Mouse (Mus musculus) layer of hippocampus, adult 11-12 months (tissue): ENCODE measurements around the gene Ppp2r2d.

ENCODE experiments used
- DNase-seq: peaks from one replicate; pipeline ENCODE4 v3.0.0; 2022; ENCODE audit warnings: low spot score

Gene Ppp2r2d

GRCm38 (mm10) chr7:138863950-138864572 lies 18.2 kb downstream of the Ppp2r2d start:
- no peak for DNase-seq

GRCm38 (mm10) chr7:138864776-138865175 lies 18.9 kb downstream of the Ppp2r2d start:
- no peak for DNase-seq

DNA sequence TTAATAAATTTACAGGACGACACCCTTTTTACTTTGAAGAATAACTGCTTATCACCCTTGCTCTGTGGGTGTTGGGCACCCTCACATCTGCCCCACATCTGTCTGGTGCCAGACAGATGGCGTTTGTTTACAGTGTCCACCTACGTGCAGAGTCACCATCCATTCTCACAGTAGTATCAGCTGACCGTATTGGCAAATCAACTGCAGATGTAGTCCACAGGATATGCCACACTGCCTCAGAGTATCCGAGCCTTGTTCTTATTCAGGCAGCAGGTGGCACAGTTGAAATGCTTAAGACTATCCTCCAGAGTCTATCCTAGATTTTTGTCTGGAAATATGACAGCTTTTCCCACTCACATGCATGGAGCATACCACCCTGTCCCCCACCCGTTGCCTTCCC lies 21.4 kb downstream of the Ppp2r2d start:
- no peak for DNase-seq

DNA sequence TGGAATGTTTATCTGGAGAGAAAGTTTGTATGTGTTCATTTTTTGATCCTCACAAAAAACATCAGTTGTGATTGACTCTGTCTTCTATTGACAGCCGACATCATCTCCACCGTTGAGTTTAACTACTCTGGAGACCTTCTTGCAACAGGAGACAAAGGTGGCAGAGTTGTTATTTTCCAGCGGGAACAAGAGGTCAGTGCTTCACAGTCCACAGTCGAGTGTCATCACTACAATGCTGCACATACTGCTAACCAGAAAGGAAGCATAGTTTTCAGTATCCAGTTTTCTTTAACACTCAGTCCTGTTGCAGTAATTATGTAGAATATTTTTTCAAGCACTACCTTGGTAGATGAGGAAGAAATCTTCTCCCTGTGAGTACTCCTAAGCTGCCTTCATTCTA lies 22.4 kb downstream of the Ppp2r2d start:
- no peak for DNase-seq

- DNase-seq, result no peak
Observed at GRCm38 (mm10) chr7:138872956-138873355, 27.1 kb downstream of the Ppp2r2d start.

GRCm38 (mm10) chr7:138875031-138875430 lies 29.2 kb downstream of the Ppp2r2d start:
- DNase-seq, result no peak

GRCm38 (mm10) chr7:138883724-138884123 lies 37.8 kb downstream of the Ppp2r2d start:
- no peak for DNase-seq

GRCm38 (mm10) chr7:138885365-138886289 lies 39.7 kb downstream of the Ppp2r2d start:
- DNase-seq, result no peak

GRCm38 (mm10) chr7:138898122-138898521 lies 52.2 kb downstream of the Ppp2r2d start:
- DNase-seq, result no peak

DNA sequence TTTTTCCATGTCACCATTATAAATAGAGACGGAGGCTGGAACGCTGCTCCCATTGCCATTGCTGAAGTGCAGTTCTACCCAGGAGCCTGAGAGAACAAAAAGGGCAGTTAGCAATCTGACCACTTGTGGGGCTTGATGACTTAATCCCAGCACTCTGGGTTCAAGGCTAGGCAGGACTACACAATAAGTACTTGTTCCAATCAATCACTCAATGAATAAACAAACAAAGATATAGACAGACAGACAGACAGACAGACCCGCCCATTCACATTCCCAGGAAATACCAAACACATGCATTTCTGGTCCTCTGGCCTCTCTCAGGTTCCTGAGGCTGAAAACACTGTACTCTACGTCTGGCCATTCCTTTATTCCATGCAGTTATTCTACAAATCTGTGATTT lies 52.9 kb downstream of the Ppp2r2d start:
- no peak for DNase-seq

DNA sequence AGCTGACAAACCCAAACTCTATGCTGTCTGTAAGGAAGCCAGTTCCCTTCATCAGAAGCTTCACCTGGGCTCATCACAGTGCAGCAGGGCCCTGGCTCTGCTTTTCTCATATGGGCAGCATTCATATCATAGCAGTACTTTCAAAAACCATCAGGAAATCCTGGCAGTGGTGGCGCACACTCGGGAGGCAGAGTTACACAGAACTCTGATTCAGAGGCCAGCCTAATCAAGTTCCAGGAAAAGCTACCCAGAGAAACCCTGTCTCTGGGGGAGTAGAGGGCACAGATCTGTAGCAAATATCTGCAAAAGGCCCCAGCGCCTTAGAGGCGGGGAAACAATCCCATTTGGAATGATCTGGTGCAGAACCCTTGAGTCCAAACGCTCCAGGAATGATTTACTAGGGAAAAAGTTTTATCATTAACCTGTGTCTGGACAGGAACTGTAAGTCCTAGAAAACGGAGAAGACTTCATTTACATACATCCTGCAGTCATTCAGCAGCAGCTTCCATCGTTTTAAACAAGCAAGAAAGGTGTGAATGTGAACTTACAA lies 58.1 kb downstream of the Ppp2r2d start:
- no peak for DNase-seq

GRCm38 (mm10) chr7:138906441-138906840 lies 60.6 kb downstream of the Ppp2r2d start:
- DNase-seq, result no peak

- peak; percentile 44 for DNase-seq
Observed at GRCm38 (mm10) chr7:138907043-138907442, 61.2 kb downstream of the Ppp2r2d start.

DNA sequence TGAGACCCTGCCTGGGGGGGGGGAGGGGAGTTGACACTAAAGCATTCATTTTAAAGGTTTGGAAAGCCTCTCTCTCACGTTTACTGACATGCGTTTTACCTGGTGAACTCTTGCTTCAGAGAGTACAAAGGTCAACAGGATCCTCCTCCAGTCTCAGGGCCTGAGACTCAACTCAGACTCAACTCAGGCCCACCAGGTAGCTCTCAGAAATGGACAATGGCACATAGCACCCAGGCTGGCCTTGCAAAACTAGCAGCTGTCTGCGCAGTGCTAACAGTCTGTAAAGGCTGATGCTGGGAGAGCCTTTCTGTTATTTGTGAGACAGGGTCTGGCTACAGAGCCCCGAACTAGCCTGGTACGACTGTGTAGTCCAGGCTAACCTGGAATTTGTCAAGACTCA lies 62.1 kb downstream of the Ppp2r2d start:
- no peak for DNase-seq

GRCm38 (mm10) chr7:138908768-138909276 lies 62.9 kb downstream of the Ppp2r2d start:
- DNase-seq, result no peak

DNA sequence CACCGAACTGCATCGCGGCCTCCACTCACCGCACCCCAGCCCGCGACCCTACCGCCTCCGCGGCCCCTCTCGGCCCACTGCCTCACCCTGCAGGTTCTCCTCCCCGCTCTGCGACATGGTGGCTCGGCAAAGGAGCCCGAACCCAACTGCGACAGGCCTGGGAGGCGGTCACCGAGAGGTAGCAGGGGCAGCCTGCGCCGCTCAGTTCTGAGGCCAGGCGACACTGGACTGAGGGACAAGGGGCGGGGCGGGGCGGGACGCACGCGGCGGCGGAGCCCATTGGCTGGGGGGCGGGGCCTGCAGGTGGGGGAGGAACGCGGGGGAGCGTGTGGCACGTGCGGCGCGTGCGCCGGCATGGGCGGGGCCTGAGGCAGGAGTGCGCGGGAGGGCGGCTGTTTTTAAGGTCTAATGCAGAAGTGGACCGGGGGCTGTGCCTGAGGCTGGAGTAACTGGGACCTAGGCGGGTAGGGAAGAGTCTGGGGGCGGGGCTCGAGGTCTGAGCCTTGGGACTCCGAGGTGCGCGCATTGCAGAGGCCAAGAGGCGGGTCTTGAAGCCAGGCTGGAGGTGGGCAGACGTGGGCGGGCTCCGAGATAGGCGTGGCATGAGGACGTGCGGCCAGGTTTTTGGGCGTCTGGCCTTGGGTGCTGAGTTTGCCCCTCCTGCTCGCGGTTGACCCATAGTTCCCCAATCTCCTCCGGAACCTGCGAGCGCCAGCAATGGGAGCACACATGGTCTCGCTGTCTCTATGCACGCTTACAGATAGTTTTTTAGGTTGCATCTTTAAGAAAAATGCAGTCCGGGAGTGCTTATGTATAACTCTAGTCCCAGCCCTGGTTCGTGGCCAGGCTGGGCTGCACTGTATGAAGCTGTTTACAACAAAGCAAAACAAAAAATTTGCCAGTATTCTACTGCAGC lies 63.7 kb downstream of the Ppp2r2d start, which contains the start of gene Bnip3:
TSS of gene Bnip3 (minus strand) at position 243 of the 916 bp plus-strand sequence.
- DNase-seq, result peak; percentile 85

GRCm38 (mm10) chr7:138910193-138910562 lies 64.3 kb downstream of the Ppp2r2d start:
- DNase-seq, result no peak

DNA sequence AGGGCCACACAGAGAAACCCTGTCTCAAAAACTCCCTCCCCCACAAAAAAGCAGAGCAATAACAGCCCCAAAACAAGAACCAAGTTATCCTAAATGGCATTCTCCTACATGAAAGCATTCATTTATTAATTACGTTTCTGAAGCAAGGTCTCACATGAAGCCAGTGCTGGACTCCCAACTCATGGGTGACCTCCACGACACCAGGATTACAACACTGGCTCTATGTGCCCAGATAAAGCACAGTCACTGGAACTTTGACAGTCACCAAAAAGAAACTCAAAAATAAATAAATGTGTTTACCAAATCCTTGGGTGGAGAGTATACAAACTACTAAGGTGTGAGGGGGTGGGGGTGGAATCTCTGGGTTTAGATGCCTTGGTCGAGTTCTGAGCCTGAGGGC lies 67.7 kb downstream of the Ppp2r2d start:
- DNase-seq, result no peak

- DNase-seq, result peak; percentile 48
Observed at GRCm38 (mm10) chr7:138919156-138919944, 73.5 kb downstream of the Ppp2r2d start.

GRCm38 (mm10) chr7:138921611-138922010 lies 75.7 kb downstream of the Ppp2r2d start:
- DNase-seq, result no peak
